Mouse (Mus musculus): ENCODE data around the gene Hist4h4.

Hist4h4 gene

DNA sequence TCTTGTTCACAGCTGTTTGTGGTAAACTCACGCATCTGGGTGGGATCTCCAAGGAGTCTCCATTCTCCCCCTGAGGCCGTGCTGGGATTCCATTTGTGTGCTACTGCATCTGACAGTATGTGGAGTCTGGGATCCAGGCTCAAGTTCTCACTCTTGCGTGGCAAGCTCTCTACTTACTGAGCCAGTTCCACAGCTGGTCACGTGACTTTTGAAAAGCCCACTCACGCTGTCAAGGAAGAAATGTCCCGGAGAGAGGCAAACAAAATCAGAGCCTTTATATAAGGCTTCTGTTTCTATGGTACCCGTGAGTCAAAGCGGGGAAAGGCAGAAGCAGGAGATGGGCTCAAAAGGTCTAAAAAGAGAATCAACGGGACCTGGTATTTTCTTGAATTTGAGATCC lies 21.5 kb downstream of the Hist4h4 start:
- no peak for DNase-seq (ENCODE audit: low read depth, low spot score)

DNA sequence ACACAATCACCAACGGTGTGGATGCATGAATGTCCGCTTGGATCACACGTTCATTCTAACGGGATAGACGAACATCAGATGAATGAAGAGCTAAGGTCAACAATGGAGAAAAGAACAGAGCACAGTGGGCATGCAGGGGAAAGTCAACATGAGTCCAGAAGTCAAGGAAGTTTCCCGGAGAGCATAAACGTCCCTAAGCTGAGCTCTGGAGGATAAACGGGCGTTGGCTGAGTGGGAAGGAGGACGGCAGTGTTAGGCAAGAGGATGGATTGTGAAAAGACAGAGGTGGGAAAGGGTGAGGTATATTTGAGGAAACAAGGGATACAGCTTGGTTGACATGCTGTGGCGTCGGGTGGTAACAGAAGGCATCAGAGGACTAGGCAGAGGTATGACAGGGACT lies 22.1 kb downstream of the Hist4h4 start:
- DNase-seq (ENCODE audit: low read depth, low spot score) = no peak

- DNase-seq (ENCODE audit: low read depth, low spot score) = no peak
Measured at GRCm38 (mm10) chr6:136781377-136781986, 22.7 kb downstream of the Hist4h4 start, which contains the start of gene Gucy2c. Gucy2c (minus strand) TSS chr6:136781765.

- no peak for DNase-seq (ENCODE audit: low read depth, low spot score)
Measured at GRCm38 (mm10) chr6:136776392-136776791, 27.8 kb downstream of the Hist4h4 start.

GRCm38 (mm10) chr6:136769859-136770258 lies 34.4 kb downstream of the Hist4h4 start:
- no peak for DNase-seq (ENCODE audit: low read depth, low spot score)

DNA sequence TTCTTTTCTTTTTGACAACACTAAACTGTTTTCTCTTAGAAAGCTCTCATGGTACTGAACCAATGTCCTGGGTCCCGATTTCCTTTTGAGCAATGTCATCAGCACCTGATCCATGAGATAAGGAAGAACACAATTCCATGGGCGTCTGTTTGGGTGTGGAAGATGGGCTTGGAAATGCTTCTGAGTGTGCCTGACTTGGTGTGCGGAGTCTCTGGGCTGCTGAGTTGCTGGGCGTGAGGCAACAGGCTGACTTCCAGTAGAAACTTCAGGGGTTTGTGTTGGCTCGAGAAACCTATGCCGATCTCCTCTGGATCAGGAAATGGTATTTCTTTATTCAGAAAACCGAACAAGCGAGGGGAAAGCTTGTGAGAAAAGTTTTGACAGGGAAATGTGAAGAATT lies 35.1 kb downstream of the Hist4h4 start:
- DNase-seq (ENCODE audit: low read depth, low spot score) = no peak

DNA sequence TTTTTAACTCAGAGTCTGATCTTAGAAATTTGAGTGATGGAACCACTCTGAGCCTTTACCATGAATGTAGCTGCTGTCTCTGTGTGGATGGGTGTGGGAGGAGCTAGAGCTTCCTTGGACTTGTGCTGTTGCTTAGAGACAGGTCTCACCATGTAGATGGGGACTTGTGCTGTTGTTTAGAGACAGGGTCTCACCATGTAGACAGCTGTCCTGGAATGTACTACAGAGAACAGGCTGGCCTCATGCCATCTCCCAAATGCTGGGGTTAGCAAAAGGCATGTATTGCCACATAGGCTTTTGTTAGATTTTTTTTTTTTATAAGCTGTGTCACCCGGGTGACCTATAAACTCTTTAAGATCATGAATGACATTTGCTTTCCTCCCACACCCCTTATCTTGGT lies 40.3 kb downstream of the Hist4h4 start:
- no peak for DNase-seq (ENCODE audit: low read depth, low spot score)
